Mouse (Mus musculus) embryonic facial prominence, embryonic 13.5 days (tissue): ENCODE data around the gene Hmgcl. TPM values are rescaled to one million over a fixed set of nuclear protein-coding genes. Genes with fewer than 3 reads are reported as not detected.

ENCODE experiments used
- ATAC-seq: fragments of 200-750 bp; cut with Nextera tagmentation; 2 replicates; pipeline ENCODE4 v1.8.0; 2017; ENCODE audit warnings: low read depth; ENCODE audit not compliant: insufficient number of reproducible peaks, insufficient read depth, low FRiP score, low TSS enrichment
- H3K27ac ChIP-seq: fragments of 300-500 bp; sonication (generic); 2 replicates; pipeline ENCODE4 v1.5.1; 2015; ENCODE audit warnings: moderate library complexity, mild to moderate bottlenecking, inconsistent platforms
- H3K27me3 ChIP-seq: fragments of 300-500 bp; sonication (generic); 2 replicates; pipeline ENCODE4 v1.6.1; 2015; ENCODE audit warnings: mild to moderate bottlenecking, inconsistent platforms
- H3K36me3 ChIP-seq: fragments of 300-500 bp; sonication (generic); 2 replicates; pipeline ENCODE4 v1.6.1; 2015; ENCODE audit warnings: mild to moderate bottlenecking, inconsistent platforms
- H3K4me1 ChIP-seq: fragments of 300-500 bp; sonication (generic); 2 replicates; pipeline ENCODE4 v1.6.1; 2015; ENCODE audit warnings: inconsistent platforms
- H3K4me2 ChIP-seq: fragments of 300-500 bp; sonication (generic); 2 replicates; pipeline ENCODE4 v1.6.1; 2015; ENCODE audit warnings: moderate library complexity, mild to moderate bottlenecking, inconsistent platforms
- H3K4me3 ChIP-seq: fragments of 300-500 bp; sonication (generic); 2 replicates; pipeline ENCODE4 v1.5.1; 2015; ENCODE audit warnings: mild to moderate bottlenecking, inconsistent platforms
- H3K9ac ChIP-seq: fragments of 300-500 bp; sonication (generic); 2 replicates; pipeline ENCODE4 v1.6.1; 2015; ENCODE audit warnings: mild to moderate bottlenecking, inconsistent platforms
- H3K9me3 ChIP-seq: fragments of 300-500 bp; sonication (generic); 2 replicates; pipeline ENCODE4 v1.6.1; 2016; ENCODE audit warnings: inconsistent platforms
- WGBS: fragments of 180-500 bp; shearing (Covaris S2); methylation state at CpG from one replicate; pipeline ENCODE4 v1.1.7; 2015; ENCODE audit warnings: mixed read lengths; 5-methylcytosine and 5-hydroxymethylcytosine counted together
- polyA plus RNA-seq: library from polyadenylated mRNA; unstranded; fragments of >200 nt; fragmentation: Nextera tagmentation; extraction: Ambion mirVana; gene quantifications from 2 replicates; pipeline ENCODE4 v1.2.1, GENCODE M21; 2015

Gene Hmgcl
- polyA plus RNA-seq, 1 experiment from 2014 or later: 80.3 TPM

DNA sequence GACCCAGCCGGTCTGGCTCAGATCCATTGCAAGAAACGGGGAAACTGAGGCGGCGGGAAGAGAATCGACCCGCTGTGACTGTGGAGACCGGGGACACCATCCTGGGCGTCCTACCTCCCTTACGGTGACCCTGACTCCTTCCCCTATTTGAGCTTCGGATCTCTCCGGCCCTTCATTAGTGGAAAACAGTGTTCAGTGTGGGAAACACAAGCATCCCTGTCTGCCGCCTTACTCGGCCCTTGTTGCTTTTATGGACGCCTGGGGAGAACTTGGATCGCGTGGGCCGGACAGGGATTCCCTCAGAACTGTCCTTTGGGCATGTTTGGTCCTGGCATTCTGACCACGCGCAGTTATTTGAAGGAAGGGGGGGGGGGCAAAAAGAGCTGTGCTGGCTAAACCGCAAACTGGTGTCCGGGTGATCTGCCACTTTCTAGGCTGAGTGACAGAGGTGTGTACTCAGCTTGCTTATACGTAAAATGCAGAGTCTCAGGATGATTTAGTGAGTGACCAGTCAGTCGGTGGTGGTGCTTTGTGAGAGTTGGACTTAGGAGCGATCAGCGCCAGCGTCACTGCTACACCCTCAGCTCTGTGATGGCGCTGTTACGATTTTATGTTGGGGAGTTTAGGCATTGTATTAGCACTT is 532 bp downstream of the Hmgcl start:
- WGBS: 1% methylated on average over 28 of the region's 28 CpGs
- ATAC-seq: 0 out of 2 replicates have a peak, but pooled peaks have one; percentile 15
- H3K9me3 ChIP-seq: no peaks in the 10 kb centered on the region
- H3K9ac ChIP-seq: peak overlapping the region; percentile 80
- H3K36me3 ChIP-seq: peaks cover 15% of the 10 kb centered on the region
- no peaks in the 10 kb centered on the region for H3K27me3 ChIP-seq
- peaks cover 15% of the 10 kb centered on the region for H3K4me1 ChIP-seq
- H3K4me2 ChIP-seq: peak overlapping the region; percentile 81
- peak overlapping the region; percentile 34; the same call in 1 of the 2 replicates for H3K27ac ChIP-seq
- peak overlapping the region; percentile 84 for H3K4me3 ChIP-seq

DNA sequence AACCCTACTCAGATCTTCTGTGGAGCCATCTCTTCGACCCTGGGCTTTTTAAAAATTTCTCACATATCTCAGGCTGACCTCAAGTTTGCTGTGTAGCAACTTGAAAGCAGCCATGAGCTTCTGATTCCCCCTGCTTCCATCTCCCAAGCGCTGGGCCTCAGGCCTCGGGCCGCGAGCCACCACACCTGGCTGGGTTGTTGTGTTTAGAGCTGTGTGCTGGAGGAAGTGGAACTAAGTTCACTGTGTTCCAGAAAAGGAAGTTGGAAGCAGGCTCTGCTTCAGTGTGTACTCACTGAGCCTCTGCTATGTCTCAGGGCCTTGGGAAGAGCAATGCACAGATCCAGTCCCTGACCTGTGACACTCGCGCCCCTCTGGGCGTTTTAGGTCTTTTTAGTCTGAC is 1.9 kb downstream of the Hmgcl start:
- WGBS: 91% methylated on average over 8 of the region's 8 CpGs
- H3K36me3 ChIP-seq: peaks cover 27% of the 10 kb centered on the region
- H3K9me3 ChIP-seq: no peaks in the 10 kb centered on the region
- no peak overlapping the region for H3K4me2 ChIP-seq
- H3K4me3 ChIP-seq: no peak overlapping the region
- H3K27ac ChIP-seq: no peak overlapping the region
- H3K9ac ChIP-seq: no peak overlapping the region
- H3K27me3 ChIP-seq: no peaks in the 10 kb centered on the region
- peaks cover 15% of the 10 kb centered on the region for H3K4me1 ChIP-seq
- no peak for ATAC-seq

DNA sequence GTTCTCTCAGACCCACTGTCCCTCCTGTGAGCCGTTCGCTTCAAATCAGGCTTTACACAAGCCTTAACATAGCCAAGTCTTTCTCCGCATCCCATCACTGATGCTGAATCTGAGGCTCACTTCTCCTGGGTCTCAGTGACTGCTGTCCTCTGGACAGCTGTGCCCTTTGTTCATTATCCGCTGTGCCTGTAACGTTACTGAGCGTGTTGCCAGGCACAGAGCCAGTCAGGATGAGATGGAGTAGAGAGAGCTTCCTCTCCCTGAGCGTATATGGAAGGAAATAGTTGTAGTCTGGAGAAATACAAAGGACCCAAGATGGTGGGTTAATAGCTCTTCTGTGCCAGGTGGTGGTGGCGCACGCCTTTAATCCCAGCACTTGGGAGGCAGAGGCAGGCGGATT is 3.2 kb downstream of the Hmgcl start:
- peaks cover 33% of the 10 kb centered on the region for H3K36me3 ChIP-seq
- 89% methylated on average over 10 of the region's 10 CpGs for WGBS
- H3K4me1 ChIP-seq: peaks cover 15% of the 10 kb centered on the region
- no peak overlapping the region for H3K27ac ChIP-seq
- no peaks in the 10 kb centered on the region for H3K9me3 ChIP-seq
- H3K4me3 ChIP-seq: no peak overlapping the region
- H3K27me3 ChIP-seq: no peaks in the 10 kb centered on the region
- no peak overlapping the region for H3K4me2 ChIP-seq
- no peak for ATAC-seq
- H3K9ac ChIP-seq: no peak overlapping the region

GRCm38 (mm10) chr4:135949911-135950310 is 3.7 kb downstream of the Hmgcl start:
- H3K27ac ChIP-seq: no peak overlapping the region
- H3K4me3 ChIP-seq: no peak overlapping the region
- no peak overlapping the region for H3K4me2 ChIP-seq
- no peak overlapping the region for H3K9ac ChIP-seq
- H3K27me3 ChIP-seq: no peaks in the 10 kb centered on the region
- WGBS: 67% methylated on average over 6 of the region's 6 CpGs
- ATAC-seq: no peak
- peaks cover 36% of the 10 kb centered on the region for H3K36me3 ChIP-seq
- no peaks in the 10 kb centered on the region for H3K9me3 ChIP-seq
- peaks cover 15% of the 10 kb centered on the region for H3K4me1 ChIP-seq

DNA sequence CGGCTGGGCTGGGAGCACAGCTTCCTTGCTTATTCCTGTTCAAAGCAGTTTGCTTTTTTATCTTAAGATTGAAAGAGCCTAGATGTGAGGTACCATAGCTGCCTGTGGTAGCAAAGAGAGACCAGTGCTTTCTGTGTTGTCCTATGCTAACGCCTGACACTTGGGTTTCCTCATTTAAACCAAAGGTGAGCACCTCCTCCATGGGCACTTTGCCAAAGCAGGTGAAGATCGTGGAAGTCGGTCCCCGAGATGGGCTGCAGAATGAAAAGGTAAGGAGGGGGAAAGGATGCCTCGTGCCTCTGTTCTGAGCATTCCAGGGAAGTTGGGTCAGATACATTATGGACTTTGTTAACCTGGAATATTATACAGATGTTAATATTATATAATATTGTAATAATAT is 4.1 kb downstream of the Hmgcl start:
- H3K4me3 ChIP-seq: no peak overlapping the region
- WGBS: 84% methylated on average over 6 of the region's 6 CpGs
- ATAC-seq: no peak
- H3K36me3 ChIP-seq: peaks cover 38% of the 10 kb centered on the region
- no peak overlapping the region for H3K4me2 ChIP-seq
- no peak overlapping the region for H3K27ac ChIP-seq
- H3K4me1 ChIP-seq: peaks cover 15% of the 10 kb centered on the region
- H3K27me3 ChIP-seq: no peaks in the 10 kb centered on the region
- no peak overlapping the region for H3K9ac ChIP-seq
- no peaks in the 10 kb centered on the region for H3K9me3 ChIP-seq

GRCm38 (mm10) chr4:135951505-135951904 is 5.3 kb downstream of the Hmgcl start:
- H3K9me3 ChIP-seq: no peaks in the 10 kb centered on the region
- no peak for ATAC-seq
- H3K4me1 ChIP-seq: peaks cover 11% of the 10 kb centered on the region
- no peak overlapping the region for H3K9ac ChIP-seq
- 94% methylated on average over 3 of the region's 3 CpGs for WGBS
- H3K27ac ChIP-seq: no peak overlapping the region
- H3K4me3 ChIP-seq: no peak overlapping the region
- no peaks in the 10 kb centered on the region for H3K27me3 ChIP-seq
- no peak overlapping the region for H3K4me2 ChIP-seq
- H3K36me3 ChIP-seq: peaks cover 47% of the 10 kb centered on the region

DNA sequence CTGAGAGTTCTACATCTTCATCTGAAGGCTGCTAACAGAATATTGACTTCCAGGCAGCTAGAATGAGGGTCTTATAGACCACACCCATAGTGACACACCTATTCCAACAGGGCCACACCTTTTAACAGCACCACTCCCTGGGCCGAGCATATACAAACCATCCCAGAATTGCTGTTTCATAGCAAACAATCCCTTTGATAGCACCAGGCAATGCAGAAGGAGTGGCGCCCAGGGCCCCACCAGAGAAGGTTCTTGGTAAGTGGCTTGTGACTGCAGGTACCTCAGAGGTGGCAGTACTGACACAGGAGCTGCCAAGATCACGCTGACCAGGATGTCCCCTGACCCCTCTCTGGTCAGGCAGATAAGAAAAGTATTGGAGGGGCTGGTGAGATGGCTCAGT is 6.9 kb downstream of the Hmgcl start:
- H3K4me1 ChIP-seq: peaks cover 1% of the 10 kb centered on the region
- no peak for ATAC-seq
- no peak overlapping the region for H3K4me2 ChIP-seq
- H3K9ac ChIP-seq: no peak overlapping the region
- no peak overlapping the region for H3K4me3 ChIP-seq
- no peak overlapping the region for H3K27ac ChIP-seq
- H3K36me3 ChIP-seq: peaks cover 61% of the 10 kb centered on the region
- no peaks in the 10 kb centered on the region for H3K9me3 ChIP-seq
- WGBS: 88% methylated on average over 3 of the region's 3 CpGs
- no peaks in the 10 kb centered on the region for H3K27me3 ChIP-seq

DNA sequence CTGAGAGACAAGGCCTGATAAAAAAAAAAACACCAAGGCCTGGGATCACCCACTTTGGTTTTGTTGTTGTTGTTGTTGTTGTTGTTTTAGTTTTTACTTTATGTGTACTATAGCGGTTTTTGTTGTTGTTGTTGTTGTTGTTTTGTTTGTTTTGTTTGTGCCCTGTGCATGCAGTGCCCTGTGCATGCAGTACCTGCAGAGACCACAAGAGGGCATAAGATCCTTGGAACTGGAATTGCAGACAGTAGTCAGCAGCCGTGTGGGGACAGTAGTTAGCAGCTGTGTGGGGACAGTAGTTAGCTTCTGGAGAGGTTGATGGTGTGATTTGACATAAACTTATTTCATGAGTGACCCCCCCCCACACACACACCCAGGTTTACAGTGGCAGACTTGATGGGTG is 8.0 kb downstream of the Hmgcl start:
- no peak for ATAC-seq
- Histone ChIP-seq H3K9ac (no peak overlapping the region), H3K4me3 (no peak overlapping the region), H3K9me3 (no peaks in the 10 kb centered on the region), H3K36me3 (peaks cover 67% of the 10 kb centered on the region), H3K4me1 (no peaks in the 10 kb centered on the region), H3K4me2 (no peak overlapping the region), H3K27ac (no peak overlapping the region), H3K27me3 (no peaks in the 10 kb centered on the region)
- 6% methylated on average over 2 of the region's 2 CpGs for WGBS

- no peaks in the 10 kb centered on the region for H3K4me1 ChIP-seq
- no peak overlapping the region for H3K27ac ChIP-seq
- no peak overlapping the region for H3K9ac ChIP-seq
- H3K36me3 ChIP-seq: peaks cover 80% of the 10 kb centered on the region
- no peaks in the 10 kb centered on the region for H3K9me3 ChIP-seq
- no peak overlapping the region for H3K4me2 ChIP-seq
- no peak overlapping the region for H3K4me3 ChIP-seq
- 87% methylated on average over 9 of the region's 9 CpGs for WGBS
- no peaks in the 10 kb centered on the region for H3K27me3 ChIP-seq
- ATAC-seq: no peak
Observed at GRCm38 (mm10) chr4:135955886-135956285, 9.6 kb downstream of the Hmgcl start.

DNA sequence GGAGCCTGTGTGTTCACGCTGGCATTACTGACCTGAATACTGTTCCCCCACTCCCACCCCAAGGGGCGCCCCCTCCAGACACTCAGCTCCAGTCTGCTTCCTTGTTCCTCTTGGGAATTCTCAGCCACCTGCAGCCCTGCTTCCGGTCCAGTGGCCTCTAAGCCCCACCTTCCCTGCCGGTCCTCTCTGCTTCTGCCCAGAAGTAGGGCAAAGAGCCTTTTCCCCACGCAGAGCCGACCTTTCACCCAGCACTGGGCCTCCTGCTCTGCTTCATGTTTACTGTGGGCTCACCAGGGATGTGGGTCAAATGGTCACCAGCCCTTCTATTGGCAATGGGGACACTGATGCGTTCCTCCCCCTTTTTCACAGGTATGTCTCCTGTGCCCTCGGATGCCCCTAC is 12.1 kb downstream of the Hmgcl start:
- Histone ChIP-seq H3K4me1 (peaks cover 3% of the 10 kb centered on the region; the same call in 1 of the 2 replicates), H3K27ac (no peak overlapping the region), H3K4me3 (no peak overlapping the region), H3K27me3 (no peaks in the 10 kb centered on the region), H3K36me3 (peaks cover 69% of the 10 kb centered on the region), H3K9me3 (no peaks in the 10 kb centered on the region), H3K9ac (no peak overlapping the region), H3K4me2 (no peak overlapping the region)
- ATAC-seq: no peak
- WGBS: 62% methylated on average over 8 of the region's 8 CpGs

- H3K36me3 ChIP-seq: peaks cover 59% of the 10 kb centered on the region
- ATAC-seq: no peak
- H3K4me3 ChIP-seq: no peak overlapping the region
- no peaks in the 10 kb centered on the region for H3K9me3 ChIP-seq
- WGBS: 20% methylated on average over 5 of the region's 5 CpGs
- peaks cover 17% of the 10 kb centered on the region for H3K4me1 ChIP-seq
- H3K27ac ChIP-seq: no peak overlapping the region
- no peaks in the 10 kb centered on the region for H3K27me3 ChIP-seq
- no peak overlapping the region for H3K9ac ChIP-seq
- no peak overlapping the region for H3K4me2 ChIP-seq
Observed at GRCm38 (mm10) chr4:135960717-135961116, 14.5 kb downstream of the Hmgcl start.

- Histone ChIP-seq H3K4me1 (peaks cover 17% of the 10 kb centered on the region), H3K27me3 (no peaks in the 10 kb centered on the region), H3K9ac (no peak overlapping the region), H3K4me2 (no peak overlapping the region), H3K9me3 (no peaks in the 10 kb centered on the region), H3K27ac (no peak overlapping the region), H3K4me3 (no peak overlapping the region), H3K36me3 (peaks cover 61% of the 10 kb centered on the region)
- 88% methylated on average over 5 of the region's 5 CpGs for WGBS
- no peak for ATAC-seq
Observed at GRCm38 (mm10) chr4:135961709-135962108, 15.5 kb downstream of the Hmgcl start.
